Mouse (Mus musculus) bone marrow macrophage, adult 2 months (primary cell): ENCODE data around the gene Sik3.

Source experiments
- CTCF ChIP-seq: IDR thresholded peaks from 2 replicates; pipeline ENCODE4 v1.5.1; 2012; ENCODE audit warnings: low read depth, mild to moderate bottlenecking, low read length, moderate library complexity
- POLR2A ChIP-seq: IDR thresholded peaks from 2 replicates; pipeline ENCODE4 v1.6.1; 2012; ENCODE audit warnings: mild to moderate bottlenecking, low read depth, low read length, borderline replicate concordance

GRCm38 (mm10) chr9:46009669-46009983 is 3.0 kb upstream of the Sik3 start:
- TF ChIP-seq CTCF (no peak), POLR2A (no peak)
